Mouse (Mus musculus) cerebellum, postnatal 36 days (tissue): ENCODE data around the gene Uri1.

Experiments
- DNase-seq, 2 experiments: peaks; one replicate each; pipeline ENCODE4 v3.0.0; 2021 to 2022; ENCODE audit warnings: mixed read lengths in 2 of 2

The Uri1 gene

DNA sequence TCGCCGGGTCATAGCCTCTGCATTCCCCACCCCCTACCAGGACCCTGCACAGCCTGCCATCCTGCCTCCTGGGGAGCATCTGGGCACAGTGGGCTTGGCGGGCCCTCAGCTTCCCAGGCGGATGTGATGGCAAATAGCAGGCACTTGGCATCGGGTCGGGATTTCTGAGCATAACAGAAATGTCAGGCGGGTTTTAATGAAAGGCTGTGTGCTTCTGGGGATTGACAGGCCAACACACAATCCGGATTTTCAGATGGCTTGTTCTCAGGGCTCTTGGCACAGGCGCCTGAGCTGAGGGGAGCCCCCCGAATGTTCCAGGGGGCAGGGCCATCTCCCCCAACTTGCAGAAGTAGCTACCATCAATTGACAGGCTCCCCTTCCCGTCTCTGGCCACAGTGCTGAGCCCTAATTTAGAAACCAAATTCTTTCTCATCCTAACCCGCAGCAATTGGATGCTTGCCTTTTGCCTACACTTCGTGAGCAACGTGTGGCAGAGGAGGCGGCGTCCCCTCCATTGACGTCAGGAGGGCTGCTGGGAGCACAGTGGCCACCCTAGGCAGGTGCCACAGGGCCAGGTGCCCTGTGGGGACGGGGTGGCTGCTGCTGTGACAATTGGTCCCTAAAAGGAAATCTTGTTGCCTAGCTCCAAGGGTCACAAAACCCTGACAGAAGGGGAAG lies 106.5 kb downstream of the Uri1 start:
- DNase-seq, result no peak

DNA sequence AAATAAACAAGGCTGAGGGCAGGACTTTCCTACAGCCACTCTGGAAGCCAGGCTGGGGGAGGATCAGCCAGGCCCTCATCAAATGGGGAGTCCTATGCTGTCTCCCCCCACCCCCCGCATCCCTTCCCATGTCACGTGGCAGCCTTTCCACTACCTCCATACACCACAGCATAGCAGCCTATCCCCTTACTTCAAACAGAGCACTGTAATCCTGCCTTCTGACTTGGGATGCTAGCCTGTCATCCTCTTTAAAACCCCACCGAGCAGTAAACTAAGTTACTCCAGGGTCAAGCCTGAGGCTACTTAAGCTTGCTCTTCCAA lies 111.6 kb downstream of the Uri1 start:
- no peak for DNase-seq

DNA sequence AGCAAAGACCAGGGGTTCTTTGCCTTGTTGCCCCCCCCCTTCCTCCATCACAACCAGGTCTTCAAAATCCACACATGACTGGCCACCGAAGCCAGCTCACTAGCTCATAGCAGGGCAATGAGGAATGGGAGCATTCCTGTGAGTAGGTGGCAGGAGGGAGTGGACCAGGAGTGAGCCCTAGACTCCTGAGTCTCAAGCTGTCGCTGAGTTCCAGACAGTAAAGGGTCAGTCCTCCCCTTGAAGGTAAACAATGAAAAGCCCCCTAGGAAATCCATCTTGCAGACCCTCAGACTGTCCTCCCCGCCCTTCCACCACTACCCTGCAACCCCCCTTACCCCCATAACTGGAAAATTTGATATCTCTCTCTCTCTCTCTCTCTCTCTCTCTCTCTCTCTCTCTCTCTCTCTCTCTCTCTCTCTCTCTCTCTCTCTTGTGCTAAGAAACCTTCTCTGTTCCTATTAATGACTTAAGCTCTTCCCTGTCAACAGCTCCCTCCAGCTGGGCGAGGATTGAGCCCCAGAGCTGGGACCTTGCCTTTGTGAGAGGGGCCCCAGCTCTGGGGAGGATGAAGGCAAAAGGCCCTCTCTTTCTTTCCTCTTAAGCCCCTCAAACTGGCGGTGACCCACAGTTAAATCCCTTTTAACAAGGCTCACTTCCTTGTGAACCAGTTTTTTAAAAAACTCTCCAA lies 112.1 kb downstream of the Uri1 start:
- no peak for DNase-seq

DNA sequence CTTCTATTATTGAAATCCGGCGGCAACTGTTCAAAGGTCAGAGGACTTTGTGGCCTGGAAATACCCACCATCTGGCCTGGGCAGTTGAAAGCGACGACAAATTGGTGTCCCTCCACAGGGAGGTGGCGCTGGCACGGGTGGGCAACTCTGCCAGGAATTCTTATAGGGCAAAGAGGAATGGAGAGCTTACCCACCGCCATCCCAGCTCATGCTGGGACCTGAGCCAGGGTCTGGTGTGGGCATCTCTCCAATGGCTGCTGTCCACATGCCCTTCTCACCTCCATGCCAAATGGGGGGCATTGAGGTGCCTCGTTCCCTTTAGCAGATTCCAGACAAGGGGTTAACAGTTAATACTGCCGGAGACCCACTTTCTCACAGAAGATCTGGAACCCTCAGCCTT lies 113.2 kb downstream of the Uri1 start:
- DNase-seq, result peak in 1 of 2 experiments; percentile 21
